Mouse (Mus musculus): ENCODE measurements around the gene Olfr58. TPM values are rescaled to one million over a fixed set of nuclear protein-coding genes. Genes with fewer than 3 reads are reported as not detected.
"Not testable (repeated sequence)": the region's sequence is repeated elsewhere in the genome, so short reads cannot be mapped to it uniquely, and the experiment has no call there.

The Olfr58 gene
- not detected for total RNA-seq (2021)
- long read RNA-seq: 0 reads

GRCm38 (mm10) chr9:19779983-19780382, at the start of gene Olfr58:
Olfr58 (plus strand) TSS chr9:19780283.
- DNase-seq (ENCODE audit: low spot score in 2 of 2): no peak

- DNase-seq (ENCODE audit: low spot score in 2 of 2): no peak
Observed at GRCm38 (mm10) chr9:19769136-19769535, 10.9 kb upstream of the Olfr58 start.

- no peak for DNase-seq (ENCODE audit: low spot score in 2 of 2)
Observed at GRCm38 (mm10) chr9:19769701-19770100, 10.4 kb upstream of the Olfr58 start.

GRCm38 (mm10) chr9:19803000-19803399, 22.9 kb downstream of the Olfr58 start:
- no peak for DNase-seq (ENCODE audit: low spot score in 2 of 2)

GRCm38 (mm10) chr9:19804606-19805005, 24.5 kb downstream of the Olfr58 start, which contains the start of gene Olfr859:
Olfr859 (plus strand) TSS chr9:19804906.
- DNase-seq (ENCODE audit: low spot score in 2 of 2): not testable (repeated sequence)

Other genes with a start within 250 kb of the Olfr58 start
- not detected for gene Olfr853, start 239.2 kb upstream of the Olfr58 start, total RNA-seq (2021)
- not detected for gene Olfr854, start 212.9 kb upstream of the Olfr58 start, total RNA-seq (2021)
- not detected for gene Olfr855, start 197.7 kb upstream of the Olfr58 start, total RNA-seq (2021)
- gene Zfp317, start 158.2 kb upstream of the Olfr58 start, total RNA-seq (2021): 10 to 100 TPM; 22.9 to 24.6 TPM
- gene Olfr857, start 70.8 kb upstream of the Olfr58 start, total RNA-seq (2021): not detected
- gene Olfr859, start 24.6 kb downstream of the Olfr58 start, total RNA-seq (2021): not detected
- not detected for gene Olfr860, start 69.5 kb downstream of the Olfr58 start, total RNA-seq (2021)
- not detected for gene Olfr862, start 107.7 kb downstream of the Olfr58 start, total RNA-seq (2021)
- not detected for gene Olfr77, start 136.6 kb downstream of the Olfr58 start, total RNA-seq (2021)
- gene Olfr866, start 247.8 kb downstream of the Olfr58 start, total RNA-seq (2021): not detected